Mouse (Mus musculus) cerebellum, postnatal 36 days (tissue): Measurements from ENCODE around the gene C1qbp.

ENCODE experiments used
- DNase-seq, 2 experiments: peaks; one replicate each; pipeline ENCODE4 v3.0.0; 2021 to 2022; ENCODE audit warnings: mixed read lengths in 2 of 2

C1qbp gene

GRCm38 (mm10) chr11:70982557-70983228 is at the start of gene C1qbp:
Gene C1qbp, minus strand, starts transcription at chr11:70983026.
- DNase-seq, result peak; percentile 94 to 96

GRCm38 (mm10) chr11:71032070-71032469 is 49.2 kb upstream of the C1qbp start:
- DNase-seq, result no peak

- no peak for DNase-seq
These were observed 46.7 kb upstream of the C1qbp start for GRCm38 (mm10) chr11:71029403-71030118.

- no peak for DNase-seq
These were observed 45.5 kb upstream of the C1qbp start for GRCm38 (mm10) chr11:71028280-71028679.

- DNase-seq, result peak; percentile 97 to 98
These were observed 36.6 kb upstream of the C1qbp start, which contains the start of the genes Mis12 and Derl2 for GRCm38 (mm10) chr11:71019201-71020068. Gene Mis12, plus strand, starts transcription at chr11:71019611. Gene Derl2, minus strand, starts transcription at chr11:71019841.

- no peak for DNase-seq
These were observed 35.8 kb upstream of the C1qbp start for GRCm38 (mm10) chr11:71018416-71019200.

- DNase-seq, result no peak
These were observed 34.2 kb upstream of the C1qbp start for GRCm38 (mm10) chr11:71017051-71017450.

- DNase-seq, result no peak
These were observed 29.9 kb upstream of the C1qbp start for GRCm38 (mm10) chr11:71012743-71013142.

- DNase-seq, result no peak
These were observed 25.5 kb upstream of the C1qbp start for GRCm38 (mm10) chr11:71008321-71008720.

- DNase-seq, result no peak
These were observed 25.0 kb upstream of the C1qbp start for GRCm38 (mm10) chr11:71007831-71008230.

GRCm38 (mm10) chr11:71007026-71007425 is 24.2 kb upstream of the C1qbp start:
- DNase-seq, result no peak

- no peak for DNase-seq
These were observed 22.2 kb upstream of the C1qbp start for GRCm38 (mm10) chr11:71005046-71005445.

GRCm38 (mm10) chr11:71004316-71004773 is 21.5 kb upstream of the C1qbp start, which contains the start of gene Dhx33:
Gene Dhx33, minus strand, starts transcription at chr11:71004437.
- peak; percentile 97 to 99 for DNase-seq

GRCm38 (mm10) chr11:71003611-71004315 is 20.9 kb upstream of the C1qbp start:
- no peak for DNase-seq

GRCm38 (mm10) chr11:71001167-71001566 is 18.3 kb upstream of the C1qbp start:
- no peak for DNase-seq

GRCm38 (mm10) chr11:70982030-70982429 is 796 bp downstream of the C1qbp start:
- no peak for DNase-seq

- no peak for DNase-seq
These were observed 1.9 kb downstream of the C1qbp start for GRCm38 (mm10) chr11:70980751-70981510.

GRCm38 (mm10) chr11:70980232-70980631 is 2.6 kb downstream of the C1qbp start:
- no peak for DNase-seq

GRCm38 (mm10) chr11:70977293-70977692 is 5.5 kb downstream of the C1qbp start:
- DNase-seq, result no peak

- DNase-seq, result no peak
These were observed 7.6 kb downstream of the C1qbp start for GRCm38 (mm10) chr11:70975193-70975592.

- DNase-seq, result no peak
These were observed 8.9 kb downstream of the C1qbp start for GRCm38 (mm10) chr11:70973947-70974346.
